Mouse (Mus musculus) A20 (cell line): Measurements from ENCODE around the gene Pccb.

Experiments
- DNase-seq: peaks from one replicate; pipeline ENCODE4 v3.0.0-alpha.2; 2011; ENCODE audit warnings: low read depth, low spot score

The Pccb gene

DNA sequence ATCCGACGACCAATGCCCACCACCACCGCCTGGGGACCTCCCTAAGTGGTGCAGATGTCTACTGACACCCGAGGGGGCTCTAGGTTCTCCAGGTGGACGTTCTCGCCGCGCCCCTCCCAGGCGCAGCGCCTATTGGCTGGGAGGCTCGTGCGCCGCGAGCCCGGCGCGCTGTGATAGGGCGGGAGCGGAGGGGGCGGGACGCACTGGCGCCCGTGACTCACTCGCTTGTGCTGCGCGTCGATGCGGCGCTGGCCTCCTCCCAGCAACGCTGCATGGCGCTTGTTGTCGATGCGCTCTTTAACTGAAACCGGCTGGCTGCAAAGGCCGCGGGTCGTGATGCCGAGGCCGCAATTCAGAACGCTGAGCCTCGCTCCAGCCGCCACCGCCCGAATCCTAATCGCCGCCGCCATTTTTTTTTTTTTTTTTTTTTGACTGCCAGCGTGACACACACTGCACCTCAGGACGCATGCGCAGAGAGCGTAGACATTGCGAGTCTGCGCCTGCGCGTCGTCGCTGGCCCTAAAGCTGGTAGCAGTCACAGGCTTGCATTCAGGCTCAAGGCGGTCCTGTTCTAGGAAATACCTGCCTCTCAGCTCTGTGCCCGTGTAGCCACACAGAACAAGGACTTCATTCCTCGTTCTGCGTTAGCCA lies at the start of gene Pccb:
Pccb (minus strand) TSS at position 451 of the 651 bp plus-strand sequence.
- peak; percentile 99 for DNase-seq

DNA sequence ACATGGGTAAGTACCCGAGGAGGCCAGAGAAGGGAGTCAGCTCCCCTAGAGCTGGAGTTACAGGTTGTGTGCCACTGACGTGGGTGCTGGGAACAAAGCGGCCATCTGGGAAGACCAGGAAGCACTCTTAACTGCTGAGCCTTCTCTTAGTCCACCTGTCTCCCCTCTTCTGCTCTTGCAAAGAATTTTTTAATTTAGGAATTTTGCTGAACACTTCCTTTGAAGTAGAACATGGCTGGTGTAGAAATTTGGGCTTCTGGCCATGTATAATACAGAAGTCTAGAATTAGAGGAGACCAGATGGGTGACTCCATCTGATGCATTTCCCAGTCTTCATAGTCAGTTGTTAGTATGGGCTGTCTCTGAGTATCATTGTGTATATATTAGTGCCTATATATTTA lies 49.0 kb upstream of the Pccb start:
- no peak for DNase-seq

DNA sequence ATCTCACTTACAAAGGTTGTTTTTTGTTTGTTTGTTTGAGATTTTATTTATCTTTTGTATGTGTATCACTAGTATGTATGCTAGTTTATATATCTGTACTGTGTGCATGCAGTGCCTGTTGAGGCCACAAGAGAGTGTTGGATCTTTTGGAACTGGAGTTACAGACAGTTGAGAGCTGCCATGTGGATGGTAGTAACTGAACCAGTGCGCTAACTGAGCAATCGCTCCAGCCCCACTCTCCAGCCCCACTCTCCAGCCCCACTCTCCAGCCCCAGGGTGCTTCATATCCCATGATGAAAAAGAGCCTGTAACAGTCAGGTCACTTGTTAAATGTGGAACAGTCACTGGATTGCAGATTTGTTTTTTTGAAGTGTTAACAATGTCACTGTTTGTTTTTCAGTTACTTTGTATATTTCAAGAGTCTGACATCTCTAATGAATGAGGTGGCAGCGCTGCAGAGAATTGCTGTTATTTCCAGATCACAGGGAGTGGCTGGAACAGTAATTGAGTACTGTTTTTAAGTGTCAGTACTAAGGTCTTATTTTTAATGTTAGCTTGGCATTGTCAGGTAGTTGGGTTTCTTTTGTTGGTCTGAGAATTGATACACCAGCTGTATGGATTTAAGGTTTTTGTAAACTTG lies 45.5 kb upstream of the Pccb start:
- peak; percentile 27 for DNase-seq

DNA sequence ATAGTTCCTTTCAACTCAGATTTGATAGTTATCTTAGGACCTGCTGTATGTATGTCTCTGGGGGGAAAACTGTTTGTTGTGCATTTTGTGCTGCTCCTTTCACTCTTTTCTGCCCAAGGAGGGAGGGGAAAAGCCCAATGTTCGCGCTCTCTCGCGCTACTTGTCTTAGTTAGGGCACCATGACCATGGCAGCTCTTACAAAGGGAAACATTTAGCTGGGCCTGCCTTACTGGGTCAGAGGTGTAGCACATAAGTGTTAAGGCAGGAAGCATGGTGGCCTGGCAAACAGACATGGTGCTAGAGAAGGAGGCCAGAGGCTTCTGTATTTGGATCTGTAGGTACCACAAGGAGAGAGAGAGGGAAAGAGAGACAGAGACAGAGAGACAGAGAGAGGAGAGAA lies 43.9 kb upstream of the Pccb start:
- peak; percentile 66 for DNase-seq

DNA sequence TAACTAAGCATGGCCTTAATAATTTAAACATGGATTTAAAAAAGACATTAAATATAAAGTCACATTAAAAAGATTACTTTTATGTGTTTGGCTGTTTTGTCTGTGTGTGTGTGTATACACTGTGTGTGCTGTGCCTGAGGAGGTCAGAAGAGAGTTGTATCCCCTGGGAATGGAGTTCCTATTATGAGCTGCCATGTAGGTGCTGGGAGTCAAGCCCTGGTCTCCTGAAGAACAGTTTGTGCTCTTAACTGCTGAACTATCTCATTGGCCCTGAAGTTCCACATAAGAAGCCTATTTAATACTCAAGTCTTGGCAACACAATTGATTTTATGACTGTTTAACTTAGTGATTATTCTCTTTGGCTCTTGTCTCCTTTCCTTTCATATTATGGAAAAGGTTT lies 42.8 kb upstream of the Pccb start:
- no peak for DNase-seq

DNA sequence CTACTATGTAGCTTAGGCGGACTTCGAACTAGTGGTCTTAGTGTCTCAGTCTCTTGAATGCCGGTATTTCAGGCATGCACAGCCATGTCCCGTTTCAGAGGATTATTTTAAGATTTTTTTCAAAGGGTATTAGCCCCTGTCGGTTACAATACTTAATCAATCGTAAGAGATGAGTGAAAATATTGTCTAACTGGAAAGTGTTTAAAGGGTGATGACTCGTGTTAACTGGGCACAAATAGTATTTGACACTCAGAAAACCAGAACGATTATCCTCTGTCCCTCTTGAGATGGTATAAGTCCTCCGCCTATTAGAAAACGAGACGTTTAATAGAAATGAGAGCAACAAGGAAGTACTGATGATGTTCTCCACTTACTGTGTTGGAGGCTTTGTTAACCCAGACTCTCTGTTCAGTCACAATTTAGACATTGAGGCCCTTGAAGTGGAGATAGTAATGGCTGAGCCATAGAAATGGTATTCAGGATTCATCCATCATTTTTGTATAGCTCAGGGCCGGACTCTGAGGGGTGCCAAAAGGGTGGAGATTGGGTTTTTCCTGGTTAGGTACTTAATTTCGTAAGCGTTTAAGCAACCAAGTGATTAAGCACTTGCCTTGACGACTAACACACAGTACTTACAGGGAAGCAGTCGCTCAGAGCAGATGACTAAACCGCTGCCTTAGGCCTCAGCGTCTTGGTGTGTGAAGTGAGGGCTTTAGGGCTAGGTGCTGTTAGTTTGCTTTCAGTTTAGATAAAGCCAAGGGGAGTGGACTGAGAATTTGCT lies 41.6 kb upstream of the Pccb start:
- DNase-seq: peak; percentile 71

DNA sequence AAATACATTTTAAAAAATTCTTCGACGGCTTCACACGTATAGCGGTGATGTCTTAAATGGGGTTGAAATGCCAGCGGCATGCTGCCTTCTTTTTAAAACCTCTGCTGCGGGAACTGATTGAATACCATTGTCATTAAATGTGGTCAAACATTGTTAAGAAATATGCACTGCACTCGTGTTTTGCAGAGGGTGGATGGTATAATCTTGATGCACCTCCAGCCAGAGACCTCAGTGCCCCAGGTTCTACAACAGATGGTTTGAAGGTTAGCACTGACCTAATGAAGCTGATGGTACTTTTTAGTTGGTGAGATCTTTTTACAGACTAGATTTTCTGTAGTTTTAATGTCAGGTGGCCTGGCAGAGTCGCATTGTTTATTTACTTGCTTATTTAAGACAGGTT lies 41.0 kb upstream of the Pccb start:
- DNase-seq: no peak

DNA sequence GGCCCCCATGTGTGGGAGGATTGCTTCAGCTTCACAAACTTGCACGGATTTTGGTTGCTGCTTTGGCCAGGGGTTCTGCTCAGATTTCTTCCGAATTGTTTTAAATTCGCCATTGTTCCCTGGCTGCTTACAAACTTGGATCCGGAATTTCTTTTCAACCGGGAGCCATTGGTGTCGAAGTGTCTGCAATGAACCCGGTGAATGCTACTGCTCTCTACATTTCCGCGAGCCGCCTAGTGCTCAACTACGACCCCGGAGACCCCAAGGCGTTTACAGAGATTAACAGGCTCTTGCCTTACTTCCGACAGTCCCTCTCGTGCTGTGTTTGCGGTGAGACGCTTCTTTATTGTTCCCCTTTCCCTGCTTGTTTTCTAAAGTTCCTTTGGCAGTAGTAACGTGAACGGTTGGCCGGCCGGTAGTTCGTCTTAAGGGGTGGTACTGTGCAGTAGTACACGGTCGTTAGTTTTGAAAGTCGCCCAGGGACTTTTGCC lies 40.4 kb upstream of the Pccb start:
- DNase-seq: peak; percentile 55

DNA sequence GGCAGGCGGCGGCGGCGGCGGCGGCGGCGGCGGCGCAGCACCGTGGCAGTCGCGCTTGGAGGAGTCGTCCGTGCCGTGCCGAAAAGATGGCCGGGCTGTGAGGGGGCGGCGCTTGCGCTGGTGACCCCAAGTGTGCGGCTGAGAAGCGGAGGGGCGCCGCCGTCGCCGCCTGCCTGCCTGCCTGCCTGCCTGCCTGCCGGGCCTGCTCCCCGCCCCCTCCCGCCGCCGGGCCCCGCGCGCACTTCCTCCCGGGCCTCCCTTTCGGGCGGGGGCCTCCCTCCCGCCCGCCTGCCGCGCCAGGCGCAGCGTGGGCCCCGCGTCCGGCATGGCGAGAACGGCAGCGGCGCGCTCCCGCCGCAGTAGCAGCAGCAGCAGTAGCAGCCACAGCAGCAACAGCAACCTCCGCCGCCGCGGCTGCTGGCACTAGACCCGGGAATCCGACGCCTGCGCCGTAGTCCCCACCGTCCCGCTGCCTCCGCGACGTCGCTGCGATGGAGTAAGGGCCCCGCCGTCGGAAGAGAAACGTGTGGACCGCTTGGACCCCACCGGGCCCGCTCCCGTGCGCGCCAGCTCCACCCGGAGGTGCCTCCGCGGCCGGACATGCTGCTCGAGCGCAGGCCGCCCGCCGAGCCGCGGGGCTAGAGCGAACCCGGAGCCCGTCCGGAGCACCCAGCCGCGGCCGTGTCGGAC lies 39.8 kb upstream of the Pccb start:
- peak; percentile 84 for DNase-seq

DNA sequence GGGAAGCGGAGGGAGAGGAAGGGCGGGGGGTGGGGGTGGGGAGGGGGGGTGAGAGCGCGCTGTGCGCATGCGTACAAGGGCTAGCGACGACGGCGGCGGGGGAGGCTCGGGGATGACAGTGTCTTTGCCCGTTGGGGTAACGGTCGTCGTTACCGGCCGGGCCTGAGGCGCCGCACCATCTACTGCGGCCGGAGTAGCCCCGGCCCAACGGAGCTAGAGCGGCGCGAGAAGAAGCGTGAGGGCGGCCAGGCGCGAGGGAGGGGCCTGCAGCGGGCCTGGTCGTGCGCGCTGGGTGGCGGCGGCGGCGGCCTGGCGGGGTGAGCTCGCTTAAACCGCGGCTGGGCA lies 39.3 kb upstream of the Pccb start, which contains the start of gene Msl2:
Msl2 (plus strand) TSS at position 115 of the 345 bp plus-strand sequence.
- no peak for DNase-seq

DNA sequence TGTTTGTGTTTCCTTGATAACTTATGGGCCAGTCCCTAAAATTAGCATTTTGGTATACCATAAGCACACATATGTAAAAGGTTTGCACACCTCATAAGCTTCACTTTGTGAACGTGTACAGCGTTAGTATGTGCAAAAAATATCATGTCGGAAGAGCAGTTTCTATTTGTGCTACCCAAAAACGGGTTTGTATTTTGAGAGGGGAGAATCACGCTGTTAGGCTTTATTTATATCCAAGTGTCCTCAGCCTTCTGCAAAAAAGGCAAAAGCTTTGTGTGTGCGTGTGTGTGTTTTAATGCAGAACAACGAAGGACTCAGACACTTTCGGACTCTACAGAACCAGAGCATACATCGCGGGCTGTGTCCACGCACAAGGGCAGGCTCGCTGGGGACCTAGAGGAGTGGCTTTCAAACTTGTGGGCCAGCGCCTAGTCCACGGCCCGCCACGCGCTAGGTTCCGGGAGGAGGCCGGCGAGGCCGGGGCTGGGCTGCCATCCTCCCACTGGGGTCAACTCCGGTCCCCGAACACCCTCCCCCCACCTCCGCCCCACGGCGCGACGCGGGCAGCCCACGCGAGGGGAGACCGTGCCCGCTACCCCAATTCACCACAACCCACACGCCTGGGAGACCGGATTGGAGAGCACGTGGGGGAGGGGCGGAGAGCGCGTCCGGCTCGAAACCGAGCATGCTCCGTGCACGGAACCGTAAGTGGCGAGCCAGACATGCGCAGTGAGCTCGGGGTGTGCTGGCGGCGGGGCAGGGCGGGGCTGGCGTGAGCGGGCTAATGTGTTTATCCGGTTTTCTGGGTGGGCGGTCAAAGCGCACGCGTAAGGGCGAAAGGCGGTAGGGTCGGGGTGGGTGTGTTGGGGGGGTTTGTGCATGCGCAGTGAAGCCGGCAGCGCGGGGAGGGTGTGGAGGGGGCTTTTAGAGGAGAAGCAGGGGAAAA lies 38.6 kb upstream of the Pccb start:
- peak; percentile 99 for DNase-seq

DNA sequence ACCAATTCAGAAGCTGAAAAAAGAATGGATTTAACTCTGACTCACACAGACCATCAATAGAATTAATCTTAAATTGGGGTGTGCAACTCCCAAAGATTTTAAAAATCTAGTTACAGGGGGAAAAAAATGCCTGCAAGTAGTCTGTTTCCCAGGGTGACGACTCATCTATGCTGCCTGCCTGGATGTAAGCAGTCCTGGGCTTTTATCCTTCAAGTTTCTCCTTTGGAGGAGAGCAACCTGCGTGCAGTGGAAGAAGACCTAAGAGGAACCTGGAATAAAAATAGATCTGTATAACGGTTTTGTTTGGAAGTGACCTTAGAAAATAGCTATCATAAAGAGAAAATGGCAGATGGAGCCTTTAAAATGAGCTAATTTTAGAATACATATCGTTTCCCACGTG lies 37.8 kb upstream of the Pccb start:
- no peak for DNase-seq

DNA sequence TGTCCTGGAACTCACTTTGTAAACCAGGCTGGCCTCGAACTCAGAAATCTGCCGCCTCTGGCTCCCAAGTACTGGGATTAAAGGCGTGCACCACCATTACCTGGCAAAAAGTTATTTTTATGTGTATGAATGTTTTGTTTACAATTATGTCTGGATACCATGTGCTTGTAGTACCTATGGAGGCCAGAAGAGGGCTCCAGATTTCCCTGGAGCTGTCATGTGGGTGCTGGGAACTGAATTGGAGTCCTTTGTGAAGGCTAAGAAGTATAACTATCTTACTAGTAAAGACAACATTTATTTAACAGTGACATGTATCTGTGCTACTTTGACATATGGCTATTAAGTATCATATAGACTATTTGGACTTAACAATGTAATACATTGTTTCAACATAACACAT lies 35.1 kb upstream of the Pccb start:
- DNase-seq: peak; percentile 40

DNA sequence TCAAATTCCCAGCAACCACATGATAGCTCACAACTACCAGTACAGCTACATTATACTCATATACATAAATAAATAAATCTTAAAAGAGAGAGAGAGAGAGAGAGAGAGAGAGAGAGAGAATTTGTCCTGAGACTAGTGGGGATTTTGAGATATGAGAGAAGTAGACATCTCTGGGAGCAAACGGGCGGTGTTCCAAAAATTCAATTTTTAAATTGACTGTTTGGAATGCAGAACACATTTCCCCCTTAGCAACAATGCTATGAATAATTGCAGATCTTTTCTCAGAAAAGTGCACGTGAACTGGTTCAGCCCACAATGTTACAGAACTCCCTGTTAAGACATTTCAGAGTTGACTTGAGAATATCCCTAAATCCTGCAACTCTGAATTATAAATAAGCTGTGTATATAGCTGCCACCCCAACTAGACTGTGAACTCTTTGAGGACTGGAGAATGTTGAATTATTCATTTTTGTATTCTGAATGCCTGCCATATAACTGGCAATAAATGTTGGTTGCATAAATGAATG lies 30.4 kb upstream of the Pccb start:
- no peak for DNase-seq

DNA sequence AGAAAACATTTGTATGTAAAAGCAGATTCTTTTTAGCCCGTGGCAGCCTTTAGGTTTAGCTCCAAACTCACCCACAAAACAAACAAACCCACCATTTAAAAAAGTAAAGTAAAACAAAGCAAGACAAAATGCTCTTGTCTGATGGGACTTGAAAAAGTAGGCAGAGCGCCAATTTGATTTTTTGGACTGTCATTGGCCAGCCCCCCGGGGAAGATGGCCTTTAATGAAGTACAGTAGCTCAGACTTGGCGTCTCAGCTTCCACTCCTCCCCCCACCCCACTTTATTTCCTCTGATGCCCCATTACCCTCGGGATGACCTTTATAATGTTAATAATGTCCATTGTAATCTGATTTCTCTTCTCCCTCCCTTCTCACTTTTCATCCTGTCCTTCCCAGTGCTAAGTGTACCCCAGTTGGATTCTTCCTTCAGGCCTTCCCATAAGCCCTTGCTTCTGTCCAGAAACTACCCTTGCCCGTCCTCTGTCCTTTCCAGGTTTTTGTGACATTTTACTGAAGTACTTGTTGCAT lies 27.6 kb upstream of the Pccb start:
- no peak for DNase-seq

DNA sequence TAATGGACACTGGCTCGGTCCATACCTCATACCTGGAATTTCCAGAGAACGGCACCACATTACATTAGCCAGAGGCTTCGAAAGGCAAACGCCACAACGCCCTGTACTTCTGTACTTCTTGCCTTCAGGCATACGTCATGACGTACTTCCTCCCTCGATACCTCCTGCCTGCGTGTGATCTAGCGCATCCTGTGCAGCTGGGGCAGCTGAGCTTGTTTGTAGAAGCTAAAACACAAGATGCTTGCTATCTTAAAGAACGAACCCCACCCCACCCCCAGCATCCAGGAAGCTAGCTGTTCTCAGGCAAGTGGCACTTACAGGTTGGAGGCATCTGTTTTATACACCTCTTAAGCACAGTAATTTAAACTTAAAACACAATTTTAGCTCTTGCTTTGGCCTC lies 26.3 kb upstream of the Pccb start:
- DNase-seq: peak; percentile 28

DNA sequence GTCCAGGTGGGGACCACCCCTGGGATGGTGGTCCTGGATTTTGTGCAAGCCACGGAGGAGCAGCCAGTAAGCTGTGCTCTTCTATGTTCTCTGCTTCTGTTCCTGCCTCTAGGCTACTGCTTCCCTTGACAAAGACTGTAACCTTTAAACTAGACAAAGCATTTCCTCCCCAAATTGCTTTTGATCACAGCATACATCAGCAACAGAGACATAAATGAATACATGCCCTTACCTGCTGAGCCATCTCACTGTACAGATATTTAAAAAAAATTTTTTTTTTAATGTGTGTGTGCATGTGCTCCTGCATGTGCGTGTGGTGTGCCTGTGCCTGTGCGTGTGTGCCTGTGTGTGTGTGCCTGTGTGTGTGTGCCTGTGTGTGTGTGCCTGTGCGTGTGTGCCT lies 22.5 kb upstream of the Pccb start:
- no peak for DNase-seq

DNA sequence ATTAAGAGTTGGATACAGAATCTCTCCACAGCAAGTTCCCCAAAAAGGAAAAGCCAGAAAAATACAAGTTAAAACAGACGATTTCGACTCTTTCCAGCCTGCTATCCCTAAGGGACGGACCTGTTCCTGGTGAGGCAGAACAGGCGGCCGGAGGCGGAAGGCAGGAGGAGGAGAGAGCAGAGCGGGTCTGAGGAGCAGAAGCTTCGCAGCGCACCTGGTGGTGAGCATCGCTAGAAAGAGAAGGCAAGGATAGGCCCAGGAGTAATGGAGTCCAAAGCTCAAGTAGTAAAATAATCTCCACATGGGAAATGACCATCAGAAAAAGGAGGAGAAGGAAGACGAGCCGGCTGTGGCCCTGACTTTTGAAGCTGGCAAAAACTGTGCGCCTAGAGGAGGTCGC lies 18.6 kb upstream of the Pccb start:
- no peak for DNase-seq

DNA sequence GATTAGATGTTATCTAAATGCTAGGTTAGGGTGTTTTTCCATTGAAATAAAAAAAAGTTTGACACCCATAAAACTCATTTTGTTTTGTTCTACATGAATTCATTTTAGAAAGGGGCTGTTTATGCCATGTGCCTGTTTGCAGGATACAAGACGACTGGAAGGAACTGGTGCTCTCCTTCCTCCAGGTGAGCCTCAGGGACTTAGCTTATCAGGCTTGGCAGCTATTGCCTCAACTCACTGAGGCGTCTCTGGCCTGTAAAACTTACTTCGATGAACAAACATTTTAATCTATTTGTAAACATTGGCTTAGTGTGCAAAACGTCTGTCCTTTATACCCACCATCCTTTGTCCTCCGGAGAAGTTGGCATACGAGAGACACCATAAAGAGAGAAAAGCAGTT lies 18.0 kb upstream of the Pccb start:
- DNase-seq: no peak

DNA sequence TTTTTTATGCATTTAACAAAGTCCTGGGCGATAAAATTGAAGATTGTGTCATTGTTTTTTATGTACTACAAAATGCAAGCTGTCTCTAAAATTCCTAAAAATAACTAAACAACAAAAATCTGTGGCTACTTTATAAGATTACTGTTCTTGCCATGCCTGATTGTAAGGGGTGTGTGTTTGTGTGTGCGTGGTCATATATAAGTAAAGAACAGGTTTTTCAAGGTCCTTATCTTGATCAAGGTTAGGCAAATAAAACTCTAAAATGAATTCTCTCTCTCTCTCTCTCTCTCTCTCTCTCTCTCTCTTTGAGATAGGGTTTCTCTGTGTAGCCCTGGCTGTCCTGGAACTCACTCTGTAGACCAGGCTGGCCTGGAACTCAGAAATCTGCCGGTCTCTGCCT lies 17.3 kb upstream of the Pccb start:
- no peak for DNase-seq
